Mouse (Mus musculus) cerebellum, postnatal 4 days (tissue): ENCODE data around the gene Helz2.

Experiments
- DNase-seq, 2 experiments: peaks; one replicate each; pipeline ENCODE4 v3.0.0; 2022; ENCODE audit warnings: low spot score in 2 of 2, mixed read lengths in 1 of 2

Helz2 gene

GRCm38 (mm10) chr2:181241602-181242313, at the start of gene Helz2:
Gene Helz2, minus strand, starts transcription at chr2:181242027.
- DNase-seq: no peak

GRCm38 (mm10) chr2:181290937-181291336, 49.1 kb upstream of the Helz2 start:
- DNase-seq: no peak

- no peak for DNase-seq
Observed at GRCm38 (mm10) chr2:181288691-181289090, 46.9 kb upstream of the Helz2 start.

GRCm38 (mm10) chr2:181287958-181288350, 46.1 kb upstream of the Helz2 start, which contains the start of gene Gmeb2:
Gene Gmeb2, minus strand, starts transcription at chr2:181288035.
- DNase-seq: peak; percentile 70 to 87

DNA sequence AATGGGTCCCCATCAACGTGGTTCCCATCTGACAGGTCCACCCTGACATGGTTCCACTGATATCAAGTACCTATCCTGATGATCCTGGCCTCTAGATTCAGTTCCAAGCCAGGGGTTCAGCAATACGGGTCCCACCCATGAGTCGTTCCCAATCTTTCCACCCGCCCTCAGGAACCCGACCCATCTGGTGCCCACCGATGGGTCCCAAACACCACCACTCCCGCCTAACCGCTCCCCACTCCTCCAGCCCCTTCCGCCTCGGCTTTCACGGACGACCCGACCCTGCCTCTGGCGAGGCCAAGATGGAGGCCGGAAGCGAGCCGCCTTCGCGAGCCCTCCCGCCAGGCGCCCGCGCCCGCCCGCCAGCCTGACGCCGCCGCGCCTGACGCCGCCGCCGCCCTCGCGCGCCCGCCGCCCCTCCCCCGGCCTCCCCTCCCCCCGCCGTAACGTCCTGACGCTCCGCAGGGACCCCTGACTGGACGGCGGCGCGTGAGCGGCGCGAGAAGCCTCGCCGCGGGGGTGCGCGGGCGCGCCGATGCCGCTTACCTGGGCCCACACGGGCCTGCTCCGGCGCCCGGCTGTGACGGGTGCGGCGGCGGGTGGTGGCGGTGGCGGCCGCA, 45.6 kb upstream of the Helz2 start:
- peak; percentile 76 to 88 for DNase-seq

- no peak for DNase-seq
Observed at GRCm38 (mm10) chr2:181286629-181287337, 45.0 kb upstream of the Helz2 start.

DNA sequence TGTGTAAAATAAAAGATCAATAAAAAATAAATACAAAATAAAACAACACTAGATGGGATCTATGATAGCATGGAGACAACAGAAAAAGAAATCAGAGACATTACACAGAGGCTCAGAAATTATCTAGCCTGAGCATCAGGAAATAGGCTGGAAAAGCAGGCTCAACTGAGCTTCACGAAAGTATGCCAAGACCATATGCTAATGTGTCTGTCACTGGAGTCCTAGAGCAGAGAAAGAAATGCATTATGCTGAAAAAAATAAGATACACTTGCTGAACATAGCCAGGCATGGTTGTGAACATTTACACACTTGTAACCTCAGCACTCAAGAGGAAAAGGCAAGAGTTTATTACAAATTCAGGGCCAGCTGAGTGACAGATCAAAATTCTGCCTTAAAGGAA, 38.1 kb upstream of the Helz2 start:
- no peak for DNase-seq

GRCm38 (mm10) chr2:181277866-181278265, 36.0 kb upstream of the Helz2 start:
- DNase-seq: no peak

DNA sequence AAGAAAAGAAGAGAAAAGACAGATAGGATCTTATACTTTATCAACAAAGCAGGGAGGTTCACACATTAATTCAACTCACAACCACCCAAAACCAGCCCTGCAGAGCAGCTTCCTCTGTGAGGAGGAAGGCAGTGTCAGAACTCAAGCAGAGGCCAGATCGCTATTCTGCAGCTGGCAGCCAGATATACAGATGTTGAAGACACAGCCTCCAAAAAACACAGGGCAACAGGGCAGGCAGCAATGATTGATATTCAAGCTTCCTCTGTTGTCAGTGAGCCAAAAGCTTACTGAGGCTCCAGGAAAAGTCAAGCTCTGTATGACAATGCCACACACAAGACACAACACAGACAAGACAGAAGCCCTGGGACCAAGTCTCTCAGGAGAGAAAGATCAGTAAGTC, 34.9 kb upstream of the Helz2 start:
- DNase-seq: no peak

DNA sequence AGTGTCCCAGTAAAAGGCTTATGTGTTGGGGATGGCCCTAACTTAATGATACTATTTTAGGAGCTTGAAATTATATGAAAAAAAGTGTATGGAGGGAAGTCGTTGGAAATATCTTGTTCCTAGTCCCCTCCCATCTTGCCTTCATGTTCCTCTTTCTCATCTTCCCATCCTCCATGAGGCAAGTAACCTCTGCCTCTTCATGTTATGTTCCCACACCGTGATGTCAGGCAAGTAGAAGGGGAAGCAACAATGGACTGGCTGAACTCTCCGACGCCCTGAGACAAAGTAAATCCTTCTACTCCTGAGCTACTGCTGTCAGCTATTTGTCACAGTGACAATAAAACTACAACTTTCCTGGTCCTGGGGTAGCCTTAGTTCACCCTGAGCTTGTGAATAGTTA, 32.8 kb upstream of the Helz2 start:
- DNase-seq: no peak

DNA sequence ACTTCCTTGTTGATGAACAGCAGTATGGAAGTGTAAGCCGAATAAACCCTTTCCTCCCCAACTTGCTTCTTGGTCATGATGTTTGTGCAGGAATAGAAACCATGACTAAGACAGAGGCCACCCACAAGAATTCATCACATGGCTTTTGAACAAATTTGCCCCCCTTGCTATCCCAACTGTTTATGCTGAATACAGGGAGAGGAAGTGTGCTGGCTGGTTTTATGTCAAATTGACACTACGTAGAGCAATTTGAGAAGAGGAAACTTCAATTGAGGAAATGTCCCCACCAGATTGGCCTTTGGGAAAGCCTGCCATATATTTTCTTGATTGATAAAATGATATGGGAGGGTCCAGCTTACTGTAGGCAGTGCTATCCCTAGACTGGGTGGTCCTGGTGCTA, 32.0 kb upstream of the Helz2 start:
- no peak for DNase-seq

DNA sequence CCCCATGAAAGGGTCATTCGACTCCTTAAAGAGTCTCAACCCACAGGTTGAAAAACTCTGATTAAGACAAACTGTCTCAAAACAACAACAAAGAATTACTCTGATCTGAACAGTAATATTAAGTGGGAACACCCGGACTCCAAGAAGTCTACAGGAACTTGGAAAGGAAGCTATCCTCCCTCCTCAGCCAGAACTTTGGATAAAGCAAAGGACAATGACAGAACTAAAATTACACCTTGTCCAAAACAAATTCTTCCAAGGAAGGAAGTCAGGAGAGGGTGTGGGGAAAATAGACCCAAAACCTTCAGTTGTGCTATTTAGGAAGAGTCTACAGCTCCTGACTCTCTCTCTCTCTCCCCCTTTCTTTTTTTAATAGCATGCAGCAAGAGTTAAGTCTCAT, 30.3 kb upstream of the Helz2 start:
- DNase-seq: no peak

DNA sequence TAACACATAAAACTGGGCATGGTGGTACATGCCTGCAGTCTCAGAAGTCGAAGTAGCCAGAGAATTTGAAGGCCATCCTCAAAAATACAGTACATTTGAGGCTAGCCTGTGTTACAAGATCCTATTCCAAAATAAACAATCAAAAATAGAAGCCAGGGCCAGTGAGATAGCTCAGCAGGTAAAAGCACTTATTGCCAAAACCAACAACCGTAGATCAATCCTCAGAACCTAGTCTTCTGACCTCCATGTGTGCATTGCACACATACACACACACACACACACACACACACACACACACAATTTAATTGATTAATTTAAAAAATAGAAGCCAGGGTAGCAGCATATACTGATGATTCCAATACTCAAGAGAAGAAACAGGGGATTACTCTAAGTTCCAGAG, 25.0 kb upstream of the Helz2 start:
- DNase-seq: no peak

- no peak for DNase-seq
Observed at GRCm38 (mm10) chr2:181253248-181253647, 11.4 kb upstream of the Helz2 start.

GRCm38 (mm10) chr2:181251841-181252240, 10.0 kb upstream of the Helz2 start:
- no peak for DNase-seq

- no peak for DNase-seq
Observed at GRCm38 (mm10) chr2:181249217-181249616, 7.4 kb upstream of the Helz2 start.

DNA sequence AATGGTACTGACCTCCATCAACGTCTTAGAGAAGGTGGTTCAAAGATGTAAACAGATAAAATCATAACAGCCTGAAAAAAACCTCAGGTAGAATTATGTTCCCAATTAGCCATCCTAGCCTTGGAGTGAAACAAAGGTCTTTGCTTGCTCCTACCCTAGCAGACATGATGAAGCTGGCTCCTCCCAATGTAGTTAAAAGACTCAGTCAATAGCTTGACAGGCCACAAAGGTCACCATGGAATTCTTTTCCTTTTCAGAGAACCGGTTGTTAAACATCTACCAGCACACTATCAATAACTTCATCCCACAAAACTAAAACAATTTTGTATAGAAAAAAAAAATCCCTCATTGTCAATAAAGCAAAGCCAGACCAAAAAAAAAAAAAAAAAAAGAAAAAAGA, 3.2 kb upstream of the Helz2 start:
- no peak for DNase-seq

DNA sequence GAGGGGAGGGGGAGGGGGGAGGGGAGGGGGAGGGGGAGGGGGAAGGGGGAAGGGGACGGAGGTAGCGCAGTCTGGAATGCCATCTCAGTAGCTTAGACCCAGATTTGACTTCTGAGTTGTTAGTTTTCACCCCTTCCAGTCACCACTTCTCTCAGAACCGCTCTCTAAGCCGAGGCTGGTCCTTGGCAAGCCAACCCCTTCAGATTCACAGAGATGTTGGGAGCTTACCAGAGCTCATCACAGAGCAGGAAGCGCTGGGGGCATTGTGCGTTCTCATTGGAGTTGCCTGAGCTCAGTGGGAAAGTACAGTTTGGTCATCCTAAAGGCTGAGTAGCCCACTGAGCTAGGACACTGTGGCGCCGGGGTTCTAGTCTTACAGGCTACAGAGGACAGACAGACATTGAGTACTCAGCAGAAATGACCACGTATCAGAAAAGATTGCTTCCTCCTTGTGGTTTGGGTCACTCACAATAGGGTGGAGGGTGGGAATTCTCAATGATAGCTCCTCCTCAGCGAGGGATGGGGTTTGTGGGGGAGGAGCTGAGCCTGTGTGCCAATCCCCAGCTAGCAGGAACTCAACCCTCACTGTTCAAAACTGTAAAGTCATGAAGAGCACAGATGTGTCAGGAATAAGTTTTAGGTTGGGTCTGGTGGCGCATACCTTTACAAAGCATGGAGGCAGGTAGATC, 2.0 kb upstream of the Helz2 start:
- no peak for DNase-seq

DNA sequence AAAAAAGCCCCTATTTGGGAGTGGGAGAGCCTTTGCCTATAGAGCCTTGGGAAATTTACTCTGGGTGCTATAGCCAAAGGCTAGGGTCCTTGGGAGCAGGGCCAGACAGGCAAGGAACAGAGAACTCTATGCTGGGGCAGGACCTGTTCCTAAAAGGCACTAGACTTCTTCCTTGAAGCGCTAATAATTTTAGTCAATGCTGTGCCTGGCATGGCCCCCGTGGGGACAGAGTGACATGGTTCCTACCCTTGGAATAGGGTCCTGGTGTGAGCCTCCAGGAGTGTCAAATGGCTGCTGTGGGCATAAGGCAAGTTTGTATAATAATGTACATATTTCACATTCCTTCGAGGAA, 463 bp upstream of the Helz2 start:
- no peak for DNase-seq

- no peak for DNase-seq
Observed at GRCm38 (mm10) chr2:181240806-181241440, 904 bp downstream of the Helz2 start.

GRCm38 (mm10) chr2:181239261-181239660, 2.6 kb downstream of the Helz2 start:
- no peak for DNase-seq

- DNase-seq: no peak
Observed at GRCm38 (mm10) chr2:181238861-181239260, 3.0 kb downstream of the Helz2 start.
